Mouse (Mus musculus): Measurements from ENCODE around the gene CT030661.1.
"Not testable (repeated sequence)": the region's sequence is repeated elsewhere in the genome, so short reads cannot be mapped to it uniquely, and the experiment has no call there.

Gene CT030661.1

GRCm38 (mm10) chr17:22314730-22315226 is at the start of gene CT030661.1:
Gene CT030661.1 (minus strand): TSS chr17:22314837.
- DNase-seq = peak; percentile 95

- DNase-seq = no peak
Measured at GRCm38 (mm10) chr17:22363895-22364294, 49.3 kb upstream of the CT030661.1 start.

GRCm38 (mm10) chr17:22361101-22361781 is 46.6 kb upstream of the CT030661.1 start, which contains the start of the genes Zfp944 and Zfp758:
Gene Zfp944 (minus strand): TSS chr17:22361400.
Gene Zfp758 (plus strand): TSS chr17:22361453.
- peak; percentile 50 to 58 for DNase-seq

GRCm38 (mm10) chr17:22360572-22360971 is 45.9 kb upstream of the CT030661.1 start:
- peak in 1 of 2 experiments; percentile 5 for DNase-seq

- peak; percentile 47 to 54 for DNase-seq
Measured at GRCm38 (mm10) chr17:22352794-22353193, 38.2 kb upstream of the CT030661.1 start.

GRCm38 (mm10) chr17:22315247-22315646 is 610 bp upstream of the CT030661.1 start:
- not testable (repeated sequence) for DNase-seq

GRCm38 (mm10) chr17:22314219-22314618 is 418 bp downstream of the CT030661.1 start:
- peak; percentile 10 to 21 for DNase-seq
